Mouse (Mus musculus) cerebellum, adult 9-10 months (tissue): Measurements from ENCODE around the gene Cd3eap.

Experiments
- DNase-seq: peaks from one replicate; pipeline ENCODE4 v3.0.0; 2022

Cd3eap gene

DNA sequence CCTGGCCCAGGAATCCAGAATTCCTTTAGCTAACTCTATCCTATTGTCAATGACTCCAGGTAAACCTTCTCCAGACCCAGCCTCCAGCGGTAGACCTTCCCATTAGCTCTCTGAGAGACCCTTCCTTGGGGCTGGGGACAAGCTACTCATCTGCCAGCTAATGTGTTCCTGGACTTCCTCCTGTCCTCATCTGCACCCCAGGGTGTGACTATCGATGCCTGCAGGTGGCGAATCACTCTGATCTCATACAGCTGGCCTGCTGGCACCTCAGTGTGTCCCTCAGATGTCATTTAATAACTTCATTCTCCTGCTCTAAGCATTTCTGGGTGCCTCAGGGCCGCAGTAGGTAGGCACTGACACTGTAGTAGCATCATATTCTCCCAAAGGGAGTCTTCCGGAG is 31.5 kb downstream of the Cd3eap start:
- DNase-seq: no peak

DNA sequence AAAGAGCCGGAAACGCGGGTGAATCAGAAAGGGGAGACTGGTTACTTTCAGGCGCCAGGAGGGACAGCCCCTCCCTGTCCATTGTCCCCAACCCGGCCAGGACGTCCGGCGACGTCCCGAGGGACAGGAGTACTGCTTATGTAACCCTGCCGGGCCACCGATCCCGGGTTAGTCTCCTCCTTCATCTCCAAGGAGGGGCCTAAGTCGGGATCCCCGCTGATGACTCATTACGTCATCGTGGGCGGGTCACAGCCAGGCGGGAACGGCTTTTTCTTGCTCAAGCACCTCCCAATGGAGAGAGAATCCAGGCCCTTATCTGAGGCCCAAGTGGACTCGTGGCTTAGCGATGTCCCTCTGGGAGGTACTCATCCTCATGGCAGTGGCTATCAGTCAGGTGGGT is 32.2 kb downstream of the Cd3eap start:
- peak; percentile 87 for DNase-seq

DNA sequence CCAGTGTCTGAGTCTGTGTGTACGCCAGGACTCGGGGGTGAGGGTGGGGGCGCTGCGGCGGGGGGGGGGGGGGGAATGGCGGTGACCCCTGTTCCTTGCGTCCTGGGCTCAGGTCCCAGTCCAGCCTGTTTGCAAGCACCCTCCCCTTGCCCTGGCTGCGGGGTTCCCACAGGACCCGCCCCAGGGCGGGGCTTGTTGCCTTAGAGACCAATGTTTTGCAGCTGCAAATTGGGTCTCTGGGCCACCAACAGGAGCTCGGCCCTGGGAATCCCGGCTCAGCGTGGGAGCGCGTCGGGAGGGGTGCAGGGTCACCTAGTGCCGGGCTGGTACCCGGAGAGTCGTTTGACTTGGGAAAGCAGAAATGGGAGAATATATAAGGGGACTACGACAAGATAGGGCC is 32.9 kb downstream of the Cd3eap start:
- DNase-seq: peak; percentile 69

DNA sequence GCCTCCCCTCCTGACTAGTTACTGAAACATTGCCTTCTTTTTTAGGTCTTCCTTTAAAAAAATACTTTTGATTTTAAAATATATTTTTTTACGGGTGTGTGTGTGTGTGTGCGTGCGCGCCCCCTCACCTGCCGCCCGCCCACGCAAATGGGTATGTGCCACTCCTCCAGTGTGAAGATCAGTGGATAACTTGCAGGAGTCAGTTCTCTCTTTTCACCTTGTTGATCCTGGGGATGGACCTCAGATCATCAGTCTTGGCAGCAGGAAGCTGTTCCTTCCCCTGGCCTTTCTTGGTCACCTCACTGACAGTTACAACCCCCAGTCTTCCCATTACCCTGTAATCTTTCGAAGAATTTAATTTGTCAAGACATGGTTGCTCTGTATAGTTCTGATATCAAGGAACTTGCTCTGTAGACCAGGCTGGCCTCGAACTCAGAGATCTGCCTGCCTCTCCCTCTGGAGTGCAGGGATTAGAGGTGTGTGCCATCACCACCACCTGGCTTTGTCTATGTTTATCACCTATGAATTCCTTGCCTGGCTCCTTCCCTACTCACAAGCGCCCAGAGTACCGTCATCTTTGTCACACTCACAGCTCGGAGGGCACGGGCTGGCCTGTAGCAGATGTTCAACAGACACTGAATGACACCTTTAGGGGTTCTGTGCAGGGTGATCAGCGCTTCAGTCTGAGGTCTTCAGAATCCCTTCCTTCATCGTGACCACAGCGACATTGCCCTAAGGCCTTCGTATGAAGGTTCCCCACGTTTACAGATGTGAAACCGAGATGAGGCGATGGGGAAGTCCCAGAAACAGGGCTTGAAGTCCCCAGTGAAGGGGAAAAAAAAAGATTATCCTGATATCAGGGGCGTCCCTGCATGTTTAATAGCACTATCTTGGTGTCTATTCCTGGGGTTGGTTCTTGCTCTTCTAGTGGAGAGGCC is 33.8 kb downstream of the Cd3eap start:
- DNase-seq: no peak

DNA sequence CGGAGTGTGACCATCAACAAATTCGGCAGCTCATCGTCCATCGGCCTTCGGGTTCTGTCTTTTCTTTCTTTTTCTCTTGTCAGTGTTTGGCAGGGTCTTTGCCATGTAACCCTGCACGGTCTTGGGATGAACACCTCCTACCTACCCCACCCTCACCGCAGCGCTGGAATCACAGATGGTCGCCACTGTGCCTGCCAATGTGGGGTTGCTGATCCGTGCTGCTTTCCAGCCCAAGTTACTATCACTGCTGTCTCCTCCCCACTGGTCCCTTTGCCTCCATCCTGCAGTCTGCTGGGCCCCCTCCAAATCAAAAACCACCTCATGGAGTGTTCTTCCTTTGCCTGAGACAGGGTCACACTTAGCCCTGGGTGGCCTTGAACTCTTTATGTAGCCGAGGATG is 35.1 kb downstream of the Cd3eap start:
- DNase-seq: no peak

DNA sequence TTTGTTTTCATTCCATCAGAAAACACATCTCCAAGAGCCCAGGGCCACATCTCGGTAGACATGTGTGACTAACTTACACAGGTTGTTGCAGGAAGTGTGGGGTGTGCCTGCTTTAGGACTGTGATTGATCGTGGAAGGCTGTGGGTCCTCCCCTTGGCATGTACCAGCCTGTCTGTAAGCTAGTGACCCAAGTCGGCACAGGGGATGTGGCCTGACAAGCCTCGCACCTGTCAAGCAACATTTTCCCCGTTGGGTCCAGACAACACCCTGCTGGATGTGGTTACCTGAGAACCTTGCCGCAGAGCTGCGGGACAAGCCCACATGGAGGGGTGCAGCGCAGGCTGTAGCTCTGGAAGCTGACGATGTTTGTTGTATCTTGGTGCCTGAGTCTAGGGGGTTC is 36.8 kb downstream of the Cd3eap start:
- DNase-seq: no peak

DNA sequence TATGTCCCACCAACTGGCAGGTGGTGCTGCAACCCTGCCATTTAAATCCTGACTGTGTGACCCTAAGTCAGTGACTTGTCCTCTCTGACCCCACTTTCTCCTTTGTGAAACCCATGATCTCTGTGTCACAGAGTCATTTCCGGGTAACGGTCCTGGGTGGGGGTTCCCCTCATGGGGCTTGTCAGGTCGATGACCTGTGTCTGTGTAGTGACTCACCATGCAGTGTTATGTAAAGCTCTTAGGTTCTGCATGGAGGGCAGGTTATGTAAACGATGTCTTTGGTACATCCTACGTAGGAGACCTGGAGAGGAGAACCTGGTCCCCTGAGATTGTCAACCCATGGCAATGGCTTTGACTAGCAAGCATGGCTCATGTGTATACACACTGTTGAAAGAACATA is 37.8 kb downstream of the Cd3eap start:
- DNase-seq: no peak

DNA sequence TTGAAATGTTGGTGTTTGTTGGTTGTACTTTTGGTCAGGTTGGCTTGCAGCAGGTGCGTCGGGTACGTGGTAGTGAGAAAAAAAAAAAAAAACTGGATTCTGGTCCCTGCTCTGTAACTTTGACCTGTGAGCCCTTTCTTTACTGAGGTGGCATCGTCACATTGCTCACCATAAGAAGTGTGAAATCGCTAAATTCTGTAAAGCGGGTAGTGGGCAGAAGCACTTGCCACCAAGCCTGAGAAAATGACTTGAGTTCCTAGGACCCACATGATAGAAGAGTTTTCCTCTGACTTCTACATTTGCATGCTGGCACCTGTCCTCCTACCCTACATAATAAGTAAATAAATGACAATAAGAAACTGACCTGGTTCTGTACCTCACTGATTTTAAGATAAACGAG is 38.6 kb downstream of the Cd3eap start:
- no peak for DNase-seq

DNA sequence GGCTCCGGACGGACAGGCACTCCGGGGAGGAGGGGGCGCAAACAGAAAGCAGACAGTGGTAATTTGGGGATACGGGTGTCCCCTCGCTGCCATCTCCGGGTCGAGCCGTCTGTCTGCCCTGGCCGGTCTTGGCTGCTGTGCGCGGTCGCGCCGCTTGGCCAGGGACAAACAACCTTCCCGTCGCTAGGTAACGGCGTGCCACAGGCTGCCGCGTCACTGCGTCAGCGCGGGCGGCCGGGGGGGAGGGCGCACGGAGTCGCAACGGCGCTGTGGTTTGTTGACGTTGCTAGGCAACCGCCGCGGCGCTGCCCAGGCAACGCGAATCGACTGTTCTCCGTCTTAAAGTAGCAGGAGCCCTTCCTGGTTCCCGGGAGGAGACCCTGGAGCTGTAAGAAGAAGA is 39.4 kb downstream of the Cd3eap start:
- DNase-seq: peak; percentile 91

DNA sequence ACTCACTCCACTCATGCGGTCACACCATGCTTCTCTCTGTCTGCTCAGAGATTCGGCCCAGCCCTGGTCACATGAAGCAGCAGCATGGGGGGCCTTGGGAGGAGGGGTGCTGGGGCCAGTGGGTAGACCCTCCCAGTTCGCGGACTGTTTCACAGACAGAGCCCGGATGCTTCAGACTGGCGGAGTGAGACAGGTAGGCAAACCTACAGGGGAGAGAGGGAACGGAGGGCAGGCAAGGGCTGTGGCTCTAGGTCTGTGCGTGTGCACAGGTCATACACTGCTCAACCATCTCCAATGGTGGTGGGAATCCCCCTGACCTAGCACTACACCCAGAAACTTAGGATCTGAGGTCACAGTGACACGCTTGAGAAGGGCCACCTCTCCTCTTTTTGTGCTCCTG is 39.8 kb downstream of the Cd3eap start:
- DNase-seq: no peak

DNA sequence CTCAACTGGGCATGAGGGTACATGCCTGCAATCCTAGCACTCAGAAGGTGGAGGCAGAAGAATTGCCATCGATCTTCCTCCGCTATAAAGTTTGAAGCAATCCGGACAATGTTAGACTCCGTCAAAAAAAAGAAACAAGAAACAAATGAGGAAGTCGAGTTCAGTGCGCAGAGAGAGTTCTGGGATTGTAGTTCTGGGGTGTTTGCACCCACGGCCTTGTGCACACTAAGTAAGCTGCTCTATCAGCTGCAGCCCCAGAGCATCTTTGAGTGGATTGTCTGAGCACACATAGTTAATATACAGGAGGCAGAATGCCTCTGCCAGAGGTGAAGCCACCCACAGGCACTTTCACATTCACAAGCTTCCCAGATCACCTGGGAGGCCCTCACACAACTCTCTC is 40.6 kb downstream of the Cd3eap start:
- no peak for DNase-seq

DNA sequence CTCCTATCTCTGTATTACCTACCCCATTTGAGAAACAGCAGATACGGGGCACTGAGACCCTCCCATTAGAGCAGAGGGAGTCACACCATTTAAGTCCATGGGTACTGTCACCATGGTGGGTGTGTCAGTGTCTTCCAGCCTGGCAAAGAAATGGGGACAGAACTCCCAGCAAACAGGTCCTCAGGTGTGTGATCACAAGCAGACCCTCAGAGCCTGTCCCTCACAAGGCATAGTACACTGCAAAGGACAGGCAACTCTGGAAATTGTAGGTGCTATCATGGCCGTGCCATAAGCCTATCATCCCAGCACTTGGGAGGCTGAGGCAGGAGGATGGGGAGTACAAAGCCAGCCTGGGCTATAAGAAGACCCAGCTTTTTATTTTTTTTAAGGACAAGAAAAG is 41.1 kb downstream of the Cd3eap start:
- DNase-seq: no peak

DNA sequence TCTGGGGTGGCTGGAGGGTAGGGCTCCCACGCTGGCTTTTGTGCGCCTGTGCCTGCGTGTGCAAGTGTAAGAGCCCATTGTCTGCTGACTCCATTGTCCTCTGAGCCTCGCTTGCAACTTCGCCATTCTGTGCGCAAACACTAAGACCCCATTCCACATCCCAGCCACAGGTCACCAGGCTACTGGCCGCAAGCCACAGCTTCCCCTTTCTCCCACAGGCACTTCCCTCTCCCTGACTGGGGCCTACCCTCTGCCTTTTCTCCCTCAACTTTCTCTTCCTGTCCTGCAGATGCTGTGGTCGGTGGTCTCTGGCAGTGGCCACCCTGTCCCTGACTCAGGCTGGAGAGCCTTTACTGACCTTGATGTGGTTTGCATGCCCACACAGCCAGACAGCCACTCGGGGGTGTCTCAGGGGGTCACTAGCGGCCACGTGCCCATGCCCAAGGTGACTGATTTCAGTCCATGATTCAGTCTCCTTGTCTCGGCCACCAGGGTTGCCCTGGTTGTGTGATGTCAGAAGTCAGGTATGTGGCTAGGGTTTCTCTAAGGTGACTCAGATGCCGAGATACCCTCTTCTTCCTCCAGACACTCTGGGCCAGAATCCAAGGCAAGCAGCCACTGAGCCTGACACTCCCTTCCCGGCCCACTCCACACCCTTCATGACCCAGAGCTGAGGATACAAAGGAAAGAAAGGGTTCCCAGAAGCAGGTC is 42.7 kb downstream of the Cd3eap start:
- no peak for DNase-seq

DNA sequence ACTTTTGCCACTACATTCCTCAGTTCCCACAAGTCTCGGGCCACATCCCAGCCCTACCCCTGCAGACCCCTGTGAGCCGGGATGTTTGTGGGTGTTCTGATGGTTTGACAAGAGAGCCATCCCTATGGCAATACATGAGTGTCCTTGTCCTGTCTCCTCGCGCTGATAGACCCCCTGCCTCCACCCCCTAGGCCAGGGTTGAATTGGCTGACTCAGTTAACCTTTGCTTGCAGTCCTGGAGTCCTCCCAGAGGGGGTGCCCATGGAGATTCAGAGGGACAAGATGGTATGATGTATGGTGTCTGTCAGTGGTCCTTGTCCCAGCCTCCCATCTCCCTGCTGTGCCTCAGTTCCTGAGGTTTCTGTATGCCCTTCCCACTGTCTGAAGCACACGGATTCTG is 45.2 kb downstream of the Cd3eap start:
- no peak for DNase-seq

DNA sequence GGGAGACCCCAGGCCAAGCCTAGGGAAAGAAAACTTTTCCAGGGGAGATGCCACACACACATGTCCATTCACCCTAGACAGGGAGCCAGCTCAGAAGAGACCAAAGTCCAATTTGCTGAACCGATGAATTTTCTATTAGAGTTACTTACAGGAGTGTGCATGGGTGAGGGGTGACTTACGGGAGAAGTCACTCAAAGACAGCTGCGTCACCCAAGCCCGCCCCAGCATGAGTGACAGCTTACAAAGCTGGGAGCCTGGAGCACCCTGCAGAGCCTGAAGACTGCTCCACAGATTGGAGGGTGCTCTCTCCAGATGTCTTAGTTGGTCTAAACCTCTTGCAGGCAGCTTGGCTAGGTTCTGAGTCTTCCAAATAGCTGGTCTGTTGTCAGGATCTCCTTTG is 47.3 kb downstream of the Cd3eap start:
- no peak for DNase-seq

DNA sequence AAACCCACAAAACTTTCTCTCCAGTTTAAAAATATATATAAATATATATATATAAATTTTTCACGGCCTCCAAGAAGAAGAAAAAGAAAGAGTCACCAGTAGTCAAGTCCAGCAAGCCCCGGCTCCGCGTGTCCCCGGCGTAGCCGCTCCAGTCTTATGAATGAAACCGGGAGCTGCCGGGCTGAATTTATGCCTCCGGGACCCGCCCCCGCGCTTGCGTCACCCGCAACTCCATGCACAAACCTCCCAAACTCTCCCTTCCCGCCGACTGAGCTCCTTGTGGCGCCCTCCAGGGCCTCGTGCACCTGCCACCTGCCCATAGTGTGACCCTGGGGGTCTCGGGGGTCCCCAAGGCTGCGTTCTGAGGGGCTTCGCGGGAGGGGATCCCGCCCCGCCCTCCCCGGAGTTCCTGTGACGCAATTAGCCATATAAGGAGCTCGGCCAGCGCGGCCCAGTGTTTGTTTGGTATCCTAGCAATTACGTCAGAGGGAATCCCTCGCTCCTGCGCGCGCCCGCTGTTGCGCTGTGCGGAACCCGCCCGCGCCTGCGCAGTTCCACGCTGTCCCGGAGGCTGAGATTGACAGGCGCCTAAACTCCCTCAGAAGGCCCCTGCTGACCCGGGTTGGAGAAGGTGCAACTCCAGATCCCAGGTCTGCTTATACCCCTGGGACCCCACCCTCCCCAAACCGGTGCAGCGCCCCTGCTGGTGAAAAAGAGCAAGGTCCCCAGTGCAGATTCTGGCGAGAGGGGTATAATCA is 49.2 kb downstream of the Cd3eap start, which contains the start of gene Fosb:
TSS of gene Fosb (minus strand) at position 168 of the 758 bp plus-strand sequence.
- peak; percentile 97 for DNase-seq

DNA sequence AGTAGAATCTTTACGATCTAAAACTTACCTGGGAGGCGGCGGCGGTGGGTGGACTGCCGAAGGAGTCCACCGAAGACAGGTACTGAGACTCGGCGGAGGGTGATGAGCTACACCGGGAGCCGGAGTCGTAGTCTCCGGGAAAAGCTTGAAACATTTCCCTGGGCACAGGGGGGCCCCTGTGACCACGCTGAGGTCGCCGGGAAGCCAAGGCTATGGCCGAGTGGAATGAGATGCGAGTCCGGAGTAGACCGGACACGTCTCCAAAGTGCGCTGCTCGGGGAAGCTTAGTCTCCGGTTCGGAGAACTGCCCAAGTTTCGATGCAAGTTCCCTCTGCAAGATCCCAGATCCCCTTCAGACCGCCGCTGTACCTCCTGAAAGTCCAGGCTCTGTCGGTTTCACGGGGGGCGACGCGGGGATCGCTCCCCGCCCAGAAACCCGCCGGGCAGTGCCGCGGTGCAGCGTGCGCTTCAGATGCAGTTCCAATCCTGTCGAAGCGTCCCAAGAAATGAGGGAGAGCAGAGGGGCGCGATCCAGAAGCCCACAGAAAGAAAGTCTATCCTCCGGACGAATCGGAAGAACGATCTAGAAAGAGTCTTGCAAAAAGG is 49.9 kb downstream of the Cd3eap start:
- DNase-seq: no peak

DNA sequence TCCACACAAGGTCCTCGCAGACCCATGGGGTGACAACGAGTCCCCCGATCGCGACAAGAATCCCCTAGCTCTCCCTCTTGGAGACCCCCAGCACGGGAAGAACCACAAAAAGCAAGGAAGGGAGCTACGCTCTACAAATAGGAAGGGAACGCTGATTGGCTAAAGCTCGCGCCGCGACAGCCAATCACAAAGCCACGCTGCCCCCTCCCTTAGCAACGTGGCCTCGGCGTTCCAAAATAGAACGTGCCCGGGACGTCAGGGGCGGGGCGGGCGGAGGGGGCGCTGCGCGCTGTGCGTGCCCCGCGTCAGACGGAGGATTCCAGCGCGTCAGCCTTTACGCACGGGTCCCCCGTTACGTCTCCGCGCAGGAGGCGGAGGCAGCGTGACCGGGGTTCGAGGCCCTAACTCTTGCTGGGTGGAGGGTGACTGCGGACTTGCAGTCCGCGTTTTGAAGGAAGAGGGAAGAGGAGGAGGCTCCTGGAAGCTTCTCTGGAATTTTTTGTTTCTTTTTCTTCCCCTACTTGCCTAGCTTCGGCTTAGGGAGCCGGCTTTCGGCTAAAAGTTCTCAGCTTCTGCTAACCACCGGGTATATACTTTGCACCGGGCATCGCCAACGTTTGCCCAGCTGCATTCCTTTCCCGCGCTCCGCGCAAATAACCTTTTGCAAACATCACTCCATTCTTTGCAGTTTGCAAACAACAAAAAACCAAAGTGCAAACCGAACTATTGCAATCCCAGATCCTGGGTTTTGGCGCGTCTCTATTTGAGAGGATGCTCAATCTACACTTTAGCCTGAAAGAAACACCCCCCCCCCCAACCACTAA is 50.6 kb downstream of the Cd3eap start:
- peak; percentile 97 for DNase-seq

DNA sequence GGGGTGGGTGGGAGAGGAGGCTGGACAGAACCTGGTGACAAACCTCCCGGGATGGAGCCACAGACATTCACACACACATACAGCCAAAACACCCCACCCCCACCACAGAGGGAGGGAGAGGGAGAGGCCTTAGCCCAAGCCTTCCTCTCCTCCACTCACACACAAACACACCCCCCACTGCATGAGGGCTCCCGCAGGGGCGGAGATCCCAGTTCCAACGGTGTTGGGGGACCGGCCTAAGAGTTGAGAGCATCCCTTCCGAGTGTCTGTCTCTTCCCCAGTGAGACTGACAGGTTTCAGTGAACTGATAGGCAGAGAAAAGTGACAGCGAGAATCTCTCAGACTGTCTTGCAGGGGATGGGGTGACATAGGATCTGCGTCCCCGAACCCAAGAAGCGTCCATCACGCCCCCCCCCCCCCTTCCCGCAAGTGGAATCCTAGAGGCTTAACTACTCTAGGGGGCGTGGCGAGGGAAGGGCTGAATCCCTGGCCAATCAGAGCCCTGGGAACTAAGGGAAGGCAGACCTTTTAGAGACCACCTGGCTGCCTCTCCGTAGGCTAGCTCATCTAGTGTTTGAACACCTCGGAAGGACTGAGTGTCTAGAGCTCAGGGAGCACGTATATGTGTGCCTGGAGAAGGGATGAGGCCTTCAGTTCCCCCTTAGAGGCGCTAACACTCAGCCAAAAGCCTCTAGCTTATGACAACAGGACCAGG is 51.4 kb downstream of the Cd3eap start:
- DNase-seq: peak; percentile 87

DNA sequence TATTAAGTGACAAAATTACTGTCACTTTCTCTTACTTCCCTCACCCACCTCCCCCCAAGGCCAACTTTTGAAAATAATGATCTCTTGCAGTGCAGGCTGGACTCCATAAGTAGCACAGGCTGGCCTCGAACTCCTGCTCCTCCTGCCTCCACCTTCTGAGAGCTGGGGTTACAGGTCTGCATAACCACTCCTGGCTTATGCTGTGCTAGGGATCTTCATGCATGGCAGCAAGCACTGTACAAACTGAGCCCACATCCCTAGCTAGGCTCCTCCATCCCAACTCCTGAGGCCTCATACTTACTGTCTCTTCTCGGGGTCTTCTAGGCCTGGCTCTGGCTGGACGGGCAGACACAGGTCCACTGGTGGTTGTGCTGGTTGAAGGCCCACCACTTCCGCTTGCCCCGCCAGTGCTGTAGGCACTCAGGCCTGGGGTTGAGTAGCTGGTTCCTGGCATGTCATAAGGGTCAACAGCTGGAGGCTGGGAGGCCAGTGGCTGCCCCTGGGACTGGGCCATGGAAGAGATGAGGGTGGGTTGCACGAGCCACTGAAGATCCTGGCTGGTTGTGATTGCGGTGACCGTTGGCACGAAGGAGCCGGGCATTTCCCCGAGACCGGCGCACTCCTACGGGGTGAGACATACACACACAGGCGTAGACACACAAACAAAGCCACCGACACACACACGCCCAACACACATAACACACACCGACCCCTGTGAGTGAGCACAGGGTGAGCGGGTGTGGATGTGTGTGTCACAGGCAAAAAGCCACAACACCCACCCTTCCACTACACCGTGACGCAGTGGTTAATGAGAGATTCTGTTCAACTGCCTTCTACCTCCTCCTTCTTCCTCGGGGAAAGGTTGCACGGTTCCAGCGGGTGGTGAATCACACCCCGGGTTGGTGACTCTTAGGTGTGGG is 52.2 kb downstream of the Cd3eap start:
- peak; percentile 74 for DNase-seq
